Mouse (Mus musculus) megakaryocyte, embryonic 14.5 days (primary cell): ENCODE results near the gene Tyk2.

ENCODE experiments used
- FLI1 ChIP-seq: IDR thresholded peaks from 2 replicates; pipeline ENCODE4 v1.6.1; 2012; ENCODE audit warnings: low read length, inconsistent platforms, mixed read lengths
- GATA1 ChIP-seq: IDR thresholded peaks from 3 replicates; pipeline ENCODE4 v1.6.1; 2012; ENCODE audit warnings: mixed read lengths, low read length, inconsistent platforms, borderline replicate concordance

DNA sequence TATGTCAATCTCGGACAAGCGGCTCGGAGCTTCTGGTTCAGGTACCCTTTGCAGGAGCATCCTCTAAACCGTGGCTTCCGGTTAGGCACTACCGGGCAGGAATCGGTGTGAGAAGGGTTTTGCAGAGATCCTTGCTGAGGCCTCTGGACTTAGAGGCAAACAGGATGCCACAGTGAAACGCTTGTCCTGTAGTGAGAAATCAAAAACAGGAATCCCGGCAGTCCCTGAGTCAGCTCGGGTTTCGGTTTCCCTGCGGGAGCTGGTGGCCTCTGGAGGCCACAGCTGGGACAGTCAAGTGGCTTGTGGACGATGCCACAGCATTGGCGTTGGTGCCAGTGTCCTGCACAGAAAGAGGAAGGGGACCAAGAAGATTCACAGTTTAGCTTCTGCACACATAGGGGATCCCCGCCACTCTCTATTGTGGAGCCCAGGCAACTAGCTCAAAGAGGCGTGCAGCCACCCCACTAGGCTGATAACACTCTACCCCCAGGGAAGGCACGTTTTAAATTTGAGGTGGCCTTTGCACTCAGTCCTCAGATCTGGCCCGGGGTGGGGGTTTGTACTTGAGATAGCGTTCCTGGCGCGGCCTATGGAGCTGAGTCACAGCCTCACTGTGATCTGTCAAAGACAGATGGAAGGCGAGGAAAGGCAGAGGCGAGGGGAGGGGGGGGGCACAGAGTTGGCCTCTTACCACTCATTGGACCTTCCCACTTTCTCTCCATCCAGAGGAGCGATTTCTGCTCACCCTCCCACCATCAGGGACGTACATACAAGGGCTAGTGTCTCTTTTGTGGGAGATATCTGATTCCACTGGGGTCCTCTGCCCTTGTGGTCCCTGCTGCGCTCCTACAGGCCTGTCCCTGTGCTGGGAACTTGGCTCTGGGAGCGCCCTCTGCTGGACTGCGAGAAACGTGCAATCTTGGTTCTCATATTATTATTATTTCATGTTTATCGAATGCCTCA is 37.4 kb upstream of the Tyk2 start:
- no peak for TF ChIP-seq FLI1
- no peak for TF ChIP-seq GATA1
